Mouse (Mus musculus): Measurements from ENCODE around the gene Mrvi1.
"Not testable (repeated sequence)": the region's sequence is repeated elsewhere in the genome, so short reads cannot be mapped to it uniquely, and the experiment has no call there.

Gene Mrvi1

DNA sequence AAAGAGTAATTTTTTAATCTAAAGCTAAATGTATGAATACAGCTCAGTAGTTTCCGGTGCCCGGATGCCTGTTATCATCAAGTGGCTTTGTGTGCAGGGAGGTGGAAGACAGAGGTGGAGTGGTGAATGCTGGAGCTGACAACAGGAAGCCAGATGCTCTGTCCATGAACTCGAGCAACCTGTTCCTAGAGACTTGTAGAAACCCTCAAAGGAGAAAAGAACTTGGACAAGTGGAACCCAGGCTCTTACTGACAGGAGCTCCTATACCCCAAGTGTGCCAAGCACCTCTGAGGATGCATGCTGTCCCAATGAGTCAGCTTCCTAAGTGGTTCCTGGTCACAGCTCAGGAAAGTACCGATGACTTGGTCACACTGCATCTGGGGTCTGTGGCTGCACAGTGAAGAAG is 41.1 kb downstream of the Mrvi1 start:
- peak; percentile 55 for DNase-seq (ENCODE audit: low spot score)

DNA sequence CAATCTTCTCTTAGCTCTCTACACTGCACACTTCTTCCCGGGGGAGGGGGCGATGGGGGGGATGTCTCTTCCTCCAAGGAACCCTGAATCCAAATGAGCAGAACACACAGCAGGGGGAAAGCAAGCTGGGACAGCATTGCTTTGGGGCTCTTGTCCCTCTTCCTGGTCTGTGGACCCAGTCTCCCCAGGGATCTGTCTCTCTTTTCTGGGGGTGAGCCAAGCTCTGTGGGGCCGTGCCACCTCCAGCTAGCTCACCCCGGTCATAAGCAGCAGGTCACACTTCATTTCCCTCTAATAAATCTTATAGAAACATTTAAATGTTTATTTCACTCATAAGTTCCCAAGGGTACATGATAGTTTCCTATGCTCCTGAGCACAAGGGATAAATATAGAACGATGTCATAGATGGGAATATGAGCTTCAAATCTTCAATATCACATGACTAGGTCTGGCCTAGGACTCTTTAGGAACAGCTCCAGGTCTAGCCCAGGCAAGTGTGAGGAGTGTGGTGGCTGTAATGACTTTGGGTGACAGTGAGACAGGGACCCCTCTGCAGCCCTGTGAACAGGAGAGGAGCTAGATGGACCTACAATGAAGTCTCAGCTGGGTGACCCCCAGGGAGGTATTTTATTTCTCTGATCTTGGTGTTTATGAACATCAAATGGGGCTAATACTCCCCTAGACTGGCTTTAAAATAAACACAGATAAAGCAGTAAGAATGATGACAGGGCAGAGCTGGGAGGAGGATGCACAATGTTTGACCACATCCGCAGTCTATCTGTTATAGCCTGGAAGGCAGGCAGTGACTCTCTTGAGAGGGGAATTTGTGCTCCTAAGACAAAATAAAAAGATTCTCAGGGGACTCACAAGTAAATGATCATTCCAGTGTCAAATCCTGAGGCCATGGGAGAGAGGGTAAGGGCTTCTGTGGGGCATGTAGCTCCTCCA is 46.2 kb downstream of the Mrvi1 start:
- no peak for DNase-seq (ENCODE audit: low spot score)

DNA sequence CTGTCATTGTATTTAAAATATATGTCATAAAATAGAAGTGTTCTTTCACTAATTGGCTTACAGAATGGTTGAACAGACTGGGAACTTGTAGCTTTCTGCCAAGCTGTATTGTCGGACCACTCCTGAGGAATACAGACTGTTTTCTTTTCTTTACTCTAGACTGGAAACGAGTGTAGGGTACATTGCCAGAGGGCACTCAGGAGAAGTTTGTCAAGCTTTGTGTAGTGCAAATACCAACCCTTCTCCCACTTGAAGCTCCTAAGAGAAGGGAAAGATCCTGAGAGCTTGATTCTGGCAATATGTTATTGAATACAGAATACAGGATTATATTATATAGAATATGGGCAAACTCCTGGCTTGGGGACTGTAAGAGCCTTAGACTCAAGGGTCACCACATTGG is 48.3 kb downstream of the Mrvi1 start:
- DNase-seq (ENCODE audit: low spot score) = no peak

DNA sequence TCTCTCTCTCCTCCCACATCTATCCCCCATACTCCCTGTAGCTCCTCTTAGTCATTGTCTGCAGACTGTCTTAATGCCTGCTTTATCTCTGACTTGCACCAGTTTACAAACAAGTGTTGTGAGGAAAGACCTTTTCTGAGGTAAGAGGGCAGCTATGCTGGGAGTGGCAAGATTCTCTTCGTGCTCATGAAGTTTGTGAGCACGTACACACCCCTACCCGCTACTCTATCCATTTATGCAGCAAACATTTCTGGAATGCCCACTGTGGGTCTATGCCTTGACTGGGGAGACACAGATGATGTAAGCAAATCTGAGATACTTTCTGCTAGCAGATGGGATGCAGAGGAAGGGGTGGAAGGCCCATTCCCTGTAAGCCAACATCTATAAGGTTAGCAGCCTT is 48.9 kb downstream of the Mrvi1 start:
- DNase-seq (ENCODE audit: low spot score) = no peak

DNA sequence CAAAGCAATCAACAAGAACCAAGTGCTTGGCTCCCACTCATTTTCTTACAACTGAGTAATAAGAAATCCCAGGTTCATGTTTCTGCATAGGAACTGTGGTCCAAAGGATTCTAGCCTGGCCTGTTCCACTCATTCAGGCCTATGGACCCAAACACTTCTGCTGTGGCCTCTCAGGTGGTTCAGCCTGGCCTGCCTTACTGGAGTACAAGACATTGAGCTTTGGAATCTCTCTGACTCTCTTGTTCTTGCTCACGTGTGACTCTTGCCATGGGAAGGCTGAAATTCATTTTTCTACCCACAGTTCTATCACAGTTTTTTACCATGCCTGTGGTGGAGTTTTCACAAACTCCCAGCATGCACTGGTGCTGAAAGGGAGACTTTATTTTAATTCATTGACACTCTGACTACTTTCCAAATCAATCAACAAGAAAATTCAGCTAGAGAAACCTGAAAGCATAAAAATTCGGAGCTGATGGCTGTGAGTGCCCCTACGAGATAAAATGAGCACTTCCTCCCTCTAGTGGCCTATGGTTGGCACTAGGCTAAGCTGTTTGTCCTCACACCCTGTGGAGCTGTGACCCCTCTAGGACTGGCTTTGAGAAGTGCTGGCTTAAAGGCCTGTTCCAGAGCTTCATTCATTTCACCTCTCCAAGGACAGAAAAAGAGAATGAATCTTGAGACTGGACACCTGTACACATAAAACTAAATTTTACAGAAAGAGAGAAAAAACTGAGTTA is 52.0 kb downstream of the Mrvi1 start:
- DNase-seq (ENCODE audit: low spot score) = peak; percentile 51

DNA sequence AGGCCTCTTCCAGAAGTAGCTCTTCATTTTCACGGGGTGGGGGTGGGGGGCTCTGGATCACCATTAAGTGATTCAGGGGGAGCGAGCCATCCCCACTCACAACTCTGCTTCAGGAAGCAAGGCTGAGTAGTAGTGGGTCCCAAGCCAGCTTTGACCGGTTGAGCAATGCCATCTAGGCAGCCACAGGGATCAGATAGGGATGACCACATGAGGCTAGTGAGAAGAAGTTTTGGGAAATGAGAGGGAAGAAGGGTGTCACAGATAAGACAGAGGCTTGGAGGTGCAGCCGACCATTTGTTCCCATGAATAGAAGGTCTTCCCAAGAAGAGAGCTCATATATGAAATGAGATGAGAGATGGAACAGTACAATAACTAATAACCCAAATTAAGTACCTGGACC is 55.7 kb downstream of the Mrvi1 start:
- no peak for DNase-seq (ENCODE audit: low spot score)

DNA sequence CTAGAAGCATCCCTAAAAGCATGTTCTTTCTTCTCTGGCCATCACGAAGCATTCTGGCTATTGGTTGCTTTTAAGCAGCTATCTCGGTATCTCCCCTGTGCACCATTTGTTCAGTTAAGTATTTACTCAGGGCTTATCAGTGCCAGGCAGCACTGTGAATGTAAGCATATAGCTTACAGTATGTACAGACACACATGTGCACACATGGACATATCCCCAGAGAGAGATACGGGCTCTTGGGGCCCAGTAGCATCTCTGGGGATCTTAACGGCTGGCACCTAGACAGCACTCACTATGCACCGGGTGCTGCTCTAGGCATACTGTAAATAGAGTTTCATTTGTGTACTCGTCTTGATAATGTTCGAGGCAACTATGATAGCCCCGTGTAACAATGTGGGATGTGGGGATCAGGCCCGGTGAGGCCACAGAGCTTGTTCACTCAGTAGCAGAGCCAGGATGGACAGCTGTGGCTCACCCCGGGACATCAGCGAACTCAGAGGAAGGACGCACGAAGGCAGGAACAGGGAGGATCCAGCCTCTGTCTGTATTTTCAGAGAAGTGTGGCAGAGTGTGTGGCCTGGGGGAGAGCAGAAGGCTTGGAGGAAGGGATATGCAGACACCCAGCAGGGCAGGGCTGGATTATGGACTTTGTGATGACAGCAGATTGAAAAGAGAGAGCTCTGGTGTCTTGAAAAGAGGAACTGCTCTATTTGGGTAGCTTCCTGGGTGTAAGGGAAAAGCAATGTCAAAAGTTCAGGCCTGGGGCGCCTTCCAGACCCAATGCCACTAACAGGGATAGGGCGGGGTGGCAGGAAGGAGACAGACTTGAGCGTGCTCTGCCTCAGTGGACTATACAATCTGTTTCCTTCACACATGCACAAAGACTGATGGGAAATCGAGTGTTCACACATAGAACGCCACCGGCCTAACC is 61.7 kb downstream of the Mrvi1 start:
- DNase-seq (ENCODE audit: low spot score) = no peak

DNA sequence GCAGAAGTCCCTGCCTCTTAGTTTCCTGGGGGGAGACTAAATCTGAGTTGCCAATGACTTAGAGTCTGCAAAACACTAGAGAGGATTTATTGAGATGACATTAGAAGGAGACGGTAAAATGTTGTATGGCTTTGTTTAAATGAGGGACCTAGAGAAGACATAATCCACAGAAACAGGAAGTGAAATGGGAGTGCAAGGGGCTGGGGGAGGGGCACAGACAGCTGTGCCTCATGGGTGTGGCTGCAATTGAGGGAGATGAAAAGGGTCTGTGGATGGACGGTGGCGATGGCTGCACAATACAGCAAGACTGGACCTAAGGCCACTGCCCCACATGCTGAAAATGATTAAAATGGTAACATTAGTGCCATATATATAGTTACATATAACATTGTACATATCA is 62.5 kb downstream of the Mrvi1 start:
- no peak for DNase-seq (ENCODE audit: low spot score)

DNA sequence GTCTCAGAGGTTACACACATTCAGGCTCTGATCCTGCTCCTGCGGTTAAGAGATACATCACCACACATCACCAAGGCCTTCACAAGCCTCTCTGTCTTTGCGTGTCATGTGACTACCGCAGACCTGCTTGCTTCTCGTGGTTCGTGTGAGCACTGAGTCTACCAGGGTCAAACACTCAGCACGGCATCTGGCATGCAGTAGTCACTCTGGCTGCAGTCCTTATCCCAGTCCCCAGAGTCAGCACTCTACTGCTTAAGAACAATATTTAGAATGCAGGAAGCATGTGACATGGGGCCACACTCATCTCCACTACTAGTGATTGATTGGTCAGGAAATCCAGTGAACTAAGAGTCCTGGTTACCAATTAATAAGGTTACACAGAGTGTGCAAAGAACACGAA is 66.3 kb downstream of the Mrvi1 start:
- DNase-seq (ENCODE audit: low spot score) = no peak

DNA sequence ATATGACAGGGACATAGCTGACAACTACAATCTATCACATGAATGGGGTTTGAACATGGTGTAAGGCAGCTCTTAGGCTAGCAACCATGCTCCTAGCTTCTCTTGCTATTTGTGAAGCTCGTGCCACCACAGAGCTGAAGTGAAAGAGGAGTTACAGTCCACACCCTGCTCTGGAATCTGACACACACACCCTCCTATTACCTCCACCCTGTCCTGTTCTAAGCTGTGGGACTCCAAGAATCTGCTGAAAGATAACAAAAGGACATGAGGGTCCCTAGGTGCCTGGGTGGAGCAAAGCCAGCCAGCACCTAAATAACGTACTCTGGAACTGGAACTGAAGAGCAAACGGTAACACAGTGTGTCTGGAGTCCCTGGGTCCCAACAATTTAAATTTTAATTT is 67.7 kb downstream of the Mrvi1 start:
- no peak for DNase-seq (ENCODE audit: low spot score)

DNA sequence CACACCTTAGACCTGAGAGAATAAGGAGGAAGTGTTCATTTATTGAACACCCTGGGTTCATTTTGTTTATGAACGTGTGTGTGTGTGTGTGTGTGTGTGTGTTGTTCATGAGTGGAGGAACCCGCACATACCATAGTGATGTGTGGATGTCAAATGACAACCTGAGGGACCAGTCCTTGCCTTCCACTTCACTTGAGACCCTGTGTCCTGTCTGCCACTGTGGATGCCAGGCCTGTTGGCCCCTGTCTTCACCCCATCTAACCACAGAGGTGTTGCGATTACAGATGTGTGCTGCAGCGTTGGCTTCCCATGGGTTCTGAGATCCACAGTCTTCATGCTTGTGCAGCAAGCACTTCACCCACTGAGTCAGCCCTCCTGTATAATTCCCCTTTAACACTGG is 68.5 kb downstream of the Mrvi1 start:
- no peak for DNase-seq (ENCODE audit: low spot score)

DNA sequence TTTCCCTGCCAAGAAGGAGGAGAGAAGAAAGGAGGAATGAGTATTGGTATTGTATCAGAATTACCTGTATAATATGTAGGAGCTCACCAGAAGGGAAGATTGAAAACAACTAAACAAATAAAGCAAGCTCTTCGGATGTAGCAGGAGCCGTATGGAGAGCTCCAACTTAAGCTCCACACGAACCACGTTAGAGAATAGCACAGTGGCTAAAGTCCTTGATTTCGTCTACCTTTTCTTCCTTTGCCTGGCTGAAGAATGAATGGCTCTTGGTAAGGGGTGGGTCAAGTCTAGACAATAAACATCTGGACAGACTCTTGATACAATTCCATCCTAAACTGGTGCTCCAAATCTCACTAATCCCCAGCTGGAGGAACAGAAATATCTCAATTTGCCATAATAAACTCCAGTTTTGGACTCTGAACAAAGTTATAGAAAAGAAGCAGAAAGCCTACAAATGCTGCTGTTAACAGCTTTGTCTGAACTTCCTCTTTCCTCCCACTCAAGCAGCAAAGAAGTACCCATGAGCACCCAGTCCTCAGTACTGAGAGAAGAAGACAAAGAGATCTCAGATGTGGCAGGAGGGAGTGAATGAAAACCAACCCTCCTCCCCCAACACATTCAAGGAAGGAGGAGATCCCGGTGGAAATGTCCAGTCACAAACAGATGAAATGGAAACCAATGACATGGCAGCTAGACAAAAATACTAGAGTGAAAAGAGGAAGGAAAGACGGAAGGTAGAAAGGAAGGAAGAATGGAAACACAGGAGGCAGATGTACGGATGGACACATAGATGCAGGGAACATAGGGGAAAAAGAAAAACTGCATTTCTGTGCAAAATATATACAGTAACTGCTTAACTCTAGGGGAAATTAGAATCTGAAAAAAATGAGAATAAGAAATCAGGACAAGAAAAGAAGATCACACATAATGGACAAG is 73.8 kb downstream of the Mrvi1 start:
- DNase-seq (ENCODE audit: low spot score) = no peak

DNA sequence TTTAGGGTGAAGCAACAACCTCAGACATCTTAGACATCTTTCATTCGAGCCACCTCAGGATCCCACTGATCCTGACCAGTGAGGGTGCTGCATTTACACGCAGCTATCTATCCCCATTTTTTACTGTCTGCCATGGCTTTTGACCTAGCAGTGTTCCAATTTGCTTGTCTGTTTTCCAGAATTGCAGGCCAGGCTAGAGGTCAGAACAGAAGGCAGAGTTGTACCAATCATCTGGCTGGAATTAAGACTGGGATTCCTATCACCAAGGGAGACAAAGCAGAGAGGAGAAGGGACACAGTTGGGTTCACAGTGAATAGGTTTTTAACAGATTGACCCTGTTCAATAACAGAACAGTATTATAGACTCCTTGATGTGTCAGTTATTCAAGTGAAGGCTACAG is 75.7 kb downstream of the Mrvi1 start:
- DNase-seq (ENCODE audit: low spot score) = no peak

DNA sequence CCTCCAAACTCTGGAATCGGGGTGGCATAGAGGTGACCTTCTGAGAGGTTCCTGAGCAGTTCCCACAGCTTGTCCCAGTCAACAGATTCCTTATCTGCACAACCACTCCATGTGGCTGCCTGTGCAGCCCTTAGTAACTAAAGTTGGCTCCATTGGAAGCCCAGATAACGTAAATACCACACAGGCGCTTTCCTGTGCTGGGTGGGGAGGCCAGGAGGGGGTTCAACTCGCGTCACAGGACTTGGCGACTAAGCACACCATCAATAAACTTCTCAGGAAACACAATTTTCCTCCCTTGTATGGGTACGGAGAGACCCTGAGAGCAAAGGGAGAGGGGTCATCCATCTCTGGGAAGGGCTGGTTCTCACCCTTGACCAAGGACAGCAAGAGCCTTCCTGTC is 79.0 kb downstream of the Mrvi1 start:
- no peak for DNase-seq (ENCODE audit: low spot score)

DNA sequence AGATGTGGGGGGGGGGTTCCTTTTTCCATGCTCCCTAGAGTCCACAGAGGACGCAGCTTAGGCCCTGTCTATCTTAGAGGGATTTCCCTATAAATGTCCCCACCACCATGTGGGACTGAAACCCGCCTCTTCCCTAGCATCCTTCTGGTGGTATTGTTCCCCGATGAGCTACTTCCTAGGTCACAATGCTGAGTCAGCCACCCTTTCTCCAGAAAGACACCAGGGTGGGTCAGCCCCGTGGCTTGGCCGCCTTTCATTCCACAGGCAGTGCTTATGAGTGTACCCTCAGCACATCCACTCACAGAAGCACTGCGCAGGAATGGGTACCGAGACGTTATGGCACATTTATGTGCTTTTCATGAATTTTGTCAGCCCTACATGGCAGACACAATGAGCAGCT is 85.1 kb downstream of the Mrvi1 start:
- DNase-seq (ENCODE audit: low spot score) = no peak

DNA sequence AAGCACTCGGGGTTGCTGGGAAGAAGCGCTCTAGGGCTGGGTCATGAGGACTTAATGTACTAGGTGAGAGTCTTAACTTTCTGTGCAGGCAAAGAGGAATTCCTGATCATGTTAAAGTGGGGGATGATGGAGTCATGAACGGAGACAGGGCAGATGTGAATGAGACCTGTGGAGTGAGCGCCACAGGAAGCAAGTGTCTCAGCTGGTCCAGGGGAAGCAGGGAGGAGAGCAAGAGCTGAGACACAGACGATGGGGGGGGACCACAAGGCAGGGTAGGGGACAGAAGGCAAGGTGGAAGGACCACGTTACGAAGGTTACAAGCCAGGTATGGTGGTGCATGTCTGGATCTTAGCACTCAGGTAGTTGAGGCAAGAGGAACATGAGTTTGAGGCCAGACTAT is 85.8 kb downstream of the Mrvi1 start:
- DNase-seq (ENCODE audit: low spot score) = no peak

DNA sequence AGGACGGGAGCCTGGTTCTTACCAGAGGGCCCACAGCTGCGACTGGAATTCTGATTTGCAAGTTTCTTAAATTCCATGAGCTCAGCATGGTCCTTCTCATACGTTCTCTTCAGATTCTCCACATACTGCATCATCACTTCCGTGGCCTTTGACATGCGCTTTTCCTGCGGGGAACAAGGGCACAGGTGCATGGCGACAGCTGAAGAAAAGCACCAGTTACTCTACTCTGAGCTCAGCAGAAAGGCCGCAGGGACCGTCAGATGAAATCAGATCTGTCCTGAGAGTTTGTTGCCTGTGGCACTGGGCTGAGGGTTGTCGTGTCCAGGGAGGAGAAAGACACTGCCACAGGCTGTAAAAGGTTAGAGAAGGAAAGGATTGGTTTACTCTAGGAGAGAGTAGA is 86.5 kb downstream of the Mrvi1 start:
- DNase-seq (ENCODE audit: low spot score) = not testable (repeated sequence)

DNA sequence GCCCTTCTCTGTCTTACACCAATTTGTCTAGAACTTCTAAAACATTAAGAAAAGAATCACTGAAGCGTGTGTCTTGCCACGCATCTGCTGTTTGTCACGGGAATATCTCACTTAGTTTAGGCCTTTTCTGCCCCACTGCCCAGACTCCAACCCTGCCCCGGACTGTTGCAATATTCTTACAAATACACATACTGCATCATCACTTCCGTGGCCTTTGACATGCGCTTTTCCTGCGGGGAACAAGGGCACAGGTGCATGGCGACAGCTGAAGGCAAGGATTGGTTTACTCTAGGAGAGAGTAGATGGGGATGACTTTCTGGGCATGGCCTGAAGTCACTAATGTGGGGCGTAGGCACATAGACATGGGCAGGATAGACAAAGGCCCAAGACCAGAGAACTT is 87.6 kb downstream of the Mrvi1 start:
- DNase-seq (ENCODE audit: low spot score) = no peak

DNA sequence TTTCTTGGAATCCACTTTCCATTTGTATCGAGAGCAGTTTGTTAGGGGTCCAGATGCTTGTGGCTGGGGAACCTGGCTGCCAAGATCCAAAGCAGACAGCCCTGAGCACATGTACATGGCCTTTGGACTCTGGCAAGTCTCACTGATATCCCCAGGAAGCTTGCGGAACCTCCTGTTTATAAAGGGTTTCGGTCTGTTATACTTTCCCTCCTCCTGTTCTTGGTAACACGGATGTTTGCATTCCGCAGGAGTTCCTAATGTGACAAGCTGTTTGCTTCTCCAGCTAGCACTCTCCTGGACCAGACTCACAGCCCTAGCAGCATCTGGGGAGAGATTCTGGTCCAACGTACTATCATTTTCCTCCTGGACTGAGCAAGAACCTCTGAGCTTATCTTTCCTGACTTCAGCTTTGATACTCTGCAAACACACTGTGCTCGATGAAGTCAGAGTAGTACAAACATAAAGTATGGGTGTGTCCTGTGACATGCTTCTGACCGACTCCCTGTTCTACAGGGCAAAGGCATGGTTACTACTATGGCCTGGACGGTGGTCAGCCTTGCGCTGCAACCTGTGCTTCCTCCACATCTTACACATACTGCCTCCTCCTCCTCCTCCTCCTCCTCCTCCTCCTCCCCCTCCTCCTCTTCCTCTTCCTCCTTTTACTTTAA is 88.2 kb downstream of the Mrvi1 start:
- no peak for DNase-seq (ENCODE audit: low spot score)

DNA sequence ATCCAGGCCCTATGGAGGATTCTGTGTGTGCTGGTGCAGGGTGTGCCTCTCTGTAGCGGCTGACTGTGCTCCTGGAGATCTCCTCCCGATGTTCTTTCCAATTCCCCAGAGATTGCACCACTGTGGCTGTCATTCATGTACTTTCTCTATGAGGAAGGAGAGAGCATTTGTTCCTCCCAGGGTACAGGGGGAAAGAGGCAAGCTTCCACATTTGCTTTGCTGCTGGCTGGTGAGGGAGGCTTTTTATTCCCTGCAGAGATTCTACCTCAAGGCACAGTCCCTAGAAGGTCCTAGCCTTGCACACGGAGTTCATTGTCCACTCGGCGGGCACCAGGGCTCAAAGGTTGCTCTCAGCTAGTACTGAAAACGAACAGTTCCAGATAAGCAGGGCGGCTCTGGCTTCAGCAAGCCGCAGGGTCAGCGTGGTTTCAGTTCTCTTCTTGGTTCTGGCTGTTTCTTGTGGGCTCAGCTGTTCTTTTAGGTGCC is 90.7 kb downstream of the Mrvi1 start:
- no peak for DNase-seq (ENCODE audit: low spot score)
